Mouse (Mus musculus) brain, embryonic 14.5 days (tissue): ENCODE results near the gene Celf1.

ENCODE experiments used
- CTCF ChIP-seq: fragments of 200-500 bp; IDR thresholded peaks from 2 replicates; pipeline ENCODE4 v1.5.1; 2012; ENCODE audit warnings: inconsistent platforms, mild to moderate bottlenecking, moderate library complexity, borderline replicate concordance; ENCODE audit not compliant: insufficient read depth, insufficient read length; ENCODE audit errors: extremely low read depth
- POLR2A ChIP-seq: fragments of 200-500 bp; IDR thresholded peaks from 2 replicates; pipeline ENCODE4 v1.6.1; 2012; ENCODE audit warnings: mild to moderate bottlenecking, inconsistent platforms, borderline replicate concordance; ENCODE audit not compliant: poor library complexity, insufficient read depth, insufficient read length, severe bottlenecking; ENCODE audit errors: extremely low read depth

- no peak for TF ChIP-seq CTCF
- TF ChIP-seq POLR2A, result no peak
Measured at GRCm38 (mm10) chr2:90904856-90905224, 35.3 kb upstream of the Celf1 start.
